Mouse (Mus musculus) brain, embryonic 14.5 days (tissue): Measurements from ENCODE around the gene Cir1. TPM values are rescaled to one million over a fixed set of nuclear protein-coding genes. Genes with fewer than 3 reads are reported as not detected.

Experiments
- DNase-seq: peaks from one replicate; pipeline ENCODE4 v3.0.0-alpha.2; 2011; ENCODE audit warnings: low read depth
- CTCF ChIP-seq: fragments of 200-500 bp; IDR thresholded peaks from 2 replicates; pipeline ENCODE4 v1.5.1; 2012; ENCODE audit warnings: inconsistent platforms, mild to moderate bottlenecking, moderate library complexity, borderline replicate concordance; ENCODE audit not compliant: insufficient read depth, insufficient read length; ENCODE audit errors: extremely low read depth
- POLR2A ChIP-seq: fragments of 200-500 bp; IDR thresholded peaks from 2 replicates; pipeline ENCODE4 v1.6.1; 2012; ENCODE audit warnings: mild to moderate bottlenecking, inconsistent platforms, borderline replicate concordance; ENCODE audit not compliant: poor library complexity, insufficient read depth, insufficient read length, severe bottlenecking; ENCODE audit errors: extremely low read depth
- polyA plus RNA-seq: library from polyadenylated mRNA; depleted of rRNA; stranded (reverse); fragments of >200 nt; gene quantifications from 2 replicates; pipeline ENCODE4 v1.2.3, GENCODE M21; 2012

The Cir1 gene
- polyA plus RNA-seq, 1 experiment: 21.3 TPM

- no peak for DNase-seq
- TF ChIP-seq POLR2A: no peak
- no peak for TF ChIP-seq CTCF
These were observed 17.5 kb downstream of the Cir1 start for GRCm38 (mm10) chr2:73295023-73295422.

- TF ChIP-seq POLR2A: no peak
- no peak for DNase-seq
These were observed 21.4 kb downstream of the Cir1 start for GRCm38 (mm10) chr2:73291130-73291529.

- peak; percentile 59; the same call in 1 of the 2 replicates for TF ChIP-seq CTCF
- no peak for TF ChIP-seq POLR2A
- DNase-seq: peak; percentile 83
These were observed 26.9 kb downstream of the Cir1 start for GRCm38 (mm10) chr2:73285630-73286029.

- DNase-seq: peak; percentile 76
- peak; percentile 66; the same call in 1 of the 2 replicates for TF ChIP-seq CTCF
- TF ChIP-seq POLR2A: no peak
These were observed 30.8 kb downstream of the Cir1 start for GRCm38 (mm10) chr2:73281707-73282106.

GRCm38 (mm10) chr2:73281048-73281661 is 31.3 kb downstream of the Cir1 start:
- no peak for TF ChIP-seq POLR2A
- TF ChIP-seq CTCF: no peak
- DNase-seq: peak; percentile 29

- peak; percentile 43 for DNase-seq
- no peak for TF ChIP-seq POLR2A
- TF ChIP-seq CTCF: no peak
These were observed 32.0 kb downstream of the Cir1 start for GRCm38 (mm10) chr2:73280356-73281047.

- peak; percentile 63 for DNase-seq
- no peak for TF ChIP-seq POLR2A
- no peak for TF ChIP-seq CTCF
These were observed 33.0 kb downstream of the Cir1 start for GRCm38 (mm10) chr2:73279271-73280038.

GRCm38 (mm10) chr2:73278869-73279268 is 33.6 kb downstream of the Cir1 start:
- DNase-seq: no peak
- TF ChIP-seq POLR2A (no peak), CTCF (no peak)

GRCm38 (mm10) chr2:73278131-73278854 is 34.2 kb downstream of the Cir1 start:
- TF ChIP-seq POLR2A (no peak), CTCF (peak; percentile 98)
- peak; percentile 98 for DNase-seq

- peak; percentile 45 for DNase-seq
- TF ChIP-seq POLR2A (no peak), CTCF (no peak)
These were observed 34.8 kb downstream of the Cir1 start for GRCm38 (mm10) chr2:73277709-73278075.
